Mouse (Mus musculus) bone marrow macrophage, adult 2 months (primary cell): ENCODE measurements at regions not wholly inside any gene's neighbourhood (a gene's known extent, or its start where the extent isn't known, plus 50 kb on each side); places are given as distances from the start of the nearest gene placed in this dataset.

Experiments
- CTCF ChIP-seq: IDR thresholded peaks from 2 replicates; pipeline ENCODE4 v1.5.1; 2012; ENCODE audit warnings: low read depth, mild to moderate bottlenecking, low read length, moderate library complexity
- POLR2A ChIP-seq: IDR thresholded peaks from 2 replicates; pipeline ENCODE4 v1.6.1; 2012; ENCODE audit warnings: mild to moderate bottlenecking, low read depth, low read length, borderline replicate concordance

DNA sequence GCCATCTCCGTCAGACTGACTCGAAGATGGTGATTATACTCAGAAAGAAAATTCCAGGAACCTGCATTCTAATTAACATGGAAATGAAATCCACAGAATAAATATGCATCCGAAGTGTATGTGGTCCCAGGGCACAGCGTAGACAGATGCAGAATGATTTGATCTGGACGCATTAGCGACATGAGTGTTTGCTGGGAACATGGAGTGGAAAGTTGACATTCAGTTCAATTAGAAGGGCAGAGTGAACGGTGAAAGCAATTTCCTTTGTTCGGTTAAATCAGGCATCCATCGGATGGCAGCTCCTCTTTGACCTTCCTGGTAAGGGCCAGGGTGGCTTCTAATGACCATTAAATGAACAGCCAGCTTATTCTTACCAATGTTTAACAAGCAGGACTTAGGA is 199.1 kb upstream of the Amigo2 start:
- TF ChIP-seq POLR2A (no peak), CTCF (no peak)
